Mouse (Mus musculus): ENCODE results near the gene Anp32e.

DNA sequence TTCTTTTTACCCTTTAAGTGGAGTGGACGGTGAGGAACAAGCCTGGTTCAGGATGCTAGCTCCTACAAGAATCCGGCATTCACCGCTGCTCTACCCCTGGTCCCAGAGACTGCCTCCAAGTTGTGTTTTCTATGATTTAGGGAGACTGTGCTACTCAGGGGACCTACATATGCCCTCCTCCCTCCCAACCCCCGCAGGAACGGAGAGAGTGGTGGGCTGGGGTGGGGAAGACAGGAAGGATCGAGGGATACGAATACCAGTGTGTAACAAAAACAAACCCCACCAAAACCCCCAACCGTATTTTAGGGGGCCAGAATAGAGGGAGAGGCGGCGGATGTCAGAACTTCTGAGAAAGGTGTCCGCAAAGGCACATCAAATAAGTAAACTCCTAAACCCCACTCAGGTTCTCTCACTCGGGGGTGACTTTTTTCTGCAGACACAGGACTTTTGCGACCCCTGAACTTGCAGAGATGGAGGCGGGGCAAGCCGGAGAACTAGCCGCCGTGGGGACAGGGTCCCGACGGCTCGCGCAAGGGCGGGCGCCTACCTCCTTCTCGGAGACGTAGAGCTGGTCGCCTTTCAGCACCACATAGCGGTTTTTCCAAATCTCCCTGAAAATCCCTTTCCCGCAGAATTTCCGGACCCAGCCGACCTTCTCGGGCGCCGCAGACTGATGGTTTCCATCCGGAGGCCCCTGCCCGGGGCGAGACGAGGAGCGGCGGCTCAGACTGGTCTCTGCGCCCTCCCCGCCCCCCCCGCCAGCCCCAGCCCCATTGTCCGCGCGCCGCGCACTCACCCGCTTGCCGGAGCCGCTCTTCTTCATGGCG is 66.1 kb downstream of the Anp32e start:
- TF ChIP-seq CTCF (IDR thresholded peaks at IDR 0.05; ENCODE audit: low read depth, low read length) = no peak
- no peak for TF ChIP-seq POLR2AphosphoS5 (IDR thresholded peaks at IDR 0.05; ENCODE audit: insufficient replicate concordance, low read depth, low read length)
- no peak for TF ChIP-seq TAL1 (conservative IDR thresholded peaks at IDR 0.05; ENCODE audit: low read depth, low read length)
- no peak for TF ChIP-seq GATA2 (IDR thresholded peaks at IDR 0.05; ENCODE audit: borderline replicate concordance, low read depth, low read length)
- TF ChIP-seq GATA1 (IDR thresholded peaks at IDR 0.05; ENCODE audit: borderline replicate concordance, low read length) = no peak
